Mouse (Mus musculus) heart, postnatal 0 days (tissue): ENCODE results near the gene Acmsd. TPM values are rescaled to one million over a fixed set of nuclear protein-coding genes. Genes with fewer than 3 reads are reported as not detected.
A peak's percentile ranks its signal among the peaks of the same experiment; 100 is the strongest.

Experiments
- ATAC-seq: fragments of 200-750 bp; cut with Nextera tagmentation; 2 replicates; pipeline ENCODE4 v1.8.0; 2017; ENCODE audit warnings: low read depth, moderate number of reproducible peaks, moderate library complexity; ENCODE audit not compliant: insufficient read depth
- DNase-seq: peaks from one replicate; pipeline ENCODE4 v3.0.0-alpha.2; 2016; ENCODE audit warnings: low spot score
- H3K27ac ChIP-seq: fragments of 300-500 bp; sonication (generic); 2 replicates; pipeline ENCODE4 v1.5.1; 2014; ENCODE audit warnings: low read depth, mild to moderate bottlenecking
- H3K27me3 ChIP-seq: fragments of 300-500 bp; sonication (generic); 2 replicates; pipeline ENCODE4 v1.6.1; 2014; ENCODE audit warnings: low read length, mixed read lengths; ENCODE audit not compliant: control insufficient read depth, insufficient read depth
- H3K36me3 ChIP-seq: fragments of 300-500 bp; sonication (generic); replicated peaks from 2 replicates; pipeline ENCODE4 v1.6.1; 2014; ENCODE audit warnings: low read length, mixed read lengths; ENCODE audit not compliant: control insufficient read depth, insufficient read depth
- H3K4me1 ChIP-seq: fragments of 300-500 bp; sonication (generic); 2 replicates; pipeline ENCODE4 v1.6.1; 2014; ENCODE audit warnings: antibody characterized with exemption; ENCODE audit not compliant: control insufficient read depth, insufficient read depth
- H3K4me2 ChIP-seq: fragments of 300-500 bp; sonication (generic); 2 replicates; pipeline ENCODE4 v1.6.1; 2014; ENCODE audit warnings: low read depth, mild to moderate bottlenecking, low read length, moderate library complexity
- H3K4me3 ChIP-seq: fragments of 300-500 bp; sonication (generic); 2 replicates; pipeline ENCODE4 v1.5.1; 2014; ENCODE audit warnings: low read depth, low read length
- H3K9ac ChIP-seq: fragments of 300-500 bp; sonication (generic); replicated peaks from 2 replicates; pipeline ENCODE4 v1.6.1; 2014; ENCODE audit warnings: low read depth, low read length, mixed read lengths
- H3K9me3 ChIP-seq: fragments of 300-500 bp; sonication (generic); replicated peaks from 2 replicates; pipeline ENCODE4 v1.6.1; 2016; ENCODE audit warnings: low read length; ENCODE audit not compliant: control insufficient read depth
- CTCF ChIP-seq: IDR thresholded peaks from 2 replicates; pipeline ENCODE4 v1.5.1; 2016; ENCODE audit warnings: antibody characterized with exemption, control low read depth, low read depth
- EP300 ChIP-seq: IDR thresholded peaks from 2 replicates; pipeline ENCODE4 v1.6.1; 2016; ENCODE audit warnings: antibody characterized with exemption, low read depth
- WGBS: fragments of 180-500 bp; shearing (Covaris S2); extraction: QIAGEN DNeasy Blood & Tissue Kit; methylation state at CpG from one replicate; pipeline ENCODE4 v1.1.7; 2014; 5-methylcytosine and 5-hydroxymethylcytosine counted together
- polyA plus RNA-seq: library from polyadenylated mRNA; unstranded; fragments of >200 nt; fragmentation: Nextera tagmentation; extraction: Ambion mirVana; gene quantifications from 2 replicates; pipeline ENCODE4 v1.2.1, GENCODE M21; 2015
- total RNA-seq: library from RNA; depleted of rRNA; stranded (reverse); fragments of >200 nt; gene quantifications from 2 replicates; pipeline ENCODE4 v1.2.3, GENCODE M21; 2014; ENCODE audit warnings: low replicate concordance; rRNA removed

Acmsd gene
- total RNA-seq = 0.12 TPM in 1 of 2 replicates, not detected in the other
- 0.05 and 0.18 TPM in 2 replicates for polyA plus RNA-seq

GRCm38 (mm10) chr1:127729096-127729495 lies at the start of gene Acmsd:
TSS of gene Acmsd (plus strand) at chr1:127729413.
- no peak for TF ChIP-seq EP300
- no peak for TF ChIP-seq CTCF
- Histone ChIP-seq H3K9me3 (no peaks in the 10 kb centered on the region), H3K4me3 (no peak within 1 kb of the TSS), H3K4me1 (no peaks in the 10 kb centered on the region), H3K9ac (no peak within 1 kb of the TSS), H3K27me3 (no peaks in the 10 kb centered on the region), H3K4me2 (no peak within 1 kb of the TSS), H3K27ac (no peak within 1 kb of the TSS), H3K36me3 (no peaks in the 10 kb centered on the region)
- ATAC-seq (no peak), DNase-seq (no peak)
- 85% methylated on average over 4 of the region's 4 CpGs for WGBS

- Histone ChIP-seq H3K9me3 (0 out of 2 replicates have a peak, but pooled peaks cover 3% of the 10 kb centered on the region), H3K4me2 (peak within 1 kb of the TSS; percentile 97), H3K4me3 (peak within 1 kb of the TSS; percentile 59), H3K27me3 (peaks cover 52% of the 10 kb centered on the region), H3K27ac (no peak within 1 kb of the TSS), H3K4me1 (peaks cover 10% of the 10 kb centered on the region; the same call in 1 of the 2 replicates), H3K36me3 (no peaks in the 10 kb centered on the region), H3K9ac (no peak within 1 kb of the TSS)
- 37% methylated on average over 18 of the region's 18 CpGs for WGBS
- no peak for DNase-seq
- ATAC-seq = no peak
- TF ChIP-seq CTCF = peak; percentile 59
- no peak for TF ChIP-seq EP300
Observed at GRCm38 (mm10) chr1:127679498-127680133, 49.6 kb upstream of the Acmsd start, which contains the start of gene Tmem163. TSS of gene Tmem163 (minus strand) at chr1:127679548.

GRCm38 (mm10) chr1:127696533-127696932 lies 32.7 kb upstream of the Acmsd start:
- no peaks in the 10 kb centered on the region for H3K4me1 ChIP-seq
- no peaks in the 10 kb centered on the region for H3K9me3 ChIP-seq
- H3K4me2 ChIP-seq = no peak overlapping the region
- no peak overlapping the region for H3K27ac ChIP-seq
- no peak overlapping the region for H3K9ac ChIP-seq
- no peak overlapping the region for H3K4me3 ChIP-seq
- TF ChIP-seq EP300 (no peak), CTCF (peak; percentile 33)
- no peaks in the 10 kb centered on the region for H3K27me3 ChIP-seq
- 20% methylated on average over 2 of the region's 2 CpGs for WGBS
- no peaks in the 10 kb centered on the region for H3K36me3 ChIP-seq
- ATAC-seq (no peak), DNase-seq (peak; percentile 33)

GRCm38 (mm10) chr1:127702187-127702586 lies 27.0 kb upstream of the Acmsd start:
- DNase-seq (no peak), ATAC-seq (no peak)
- Histone ChIP-seq H3K4me3 (no peak overlapping the region), H3K27me3 (no peaks in the 10 kb centered on the region), H3K9me3 (no peaks in the 10 kb centered on the region), H3K4me2 (no peak overlapping the region), H3K4me1 (no peaks in the 10 kb centered on the region), H3K27ac (no peak overlapping the region), H3K9ac (no peak overlapping the region), H3K36me3 (no peaks in the 10 kb centered on the region)
- TF ChIP-seq EP300 (no peak), CTCF (peak; percentile 42)
- 85% methylated on average over 1 of the region's 1 CpGs for WGBS

GRCm38 (mm10) chr1:127706269-127706668 lies 22.9 kb upstream of the Acmsd start:
- WGBS = 47% methylated on average over 5 of the region's 5 CpGs
- H3K4me2 ChIP-seq = no peak overlapping the region
- no peak for TF ChIP-seq CTCF
- no peak for TF ChIP-seq EP300
- no peaks in the 10 kb centered on the region for H3K4me1 ChIP-seq
- H3K36me3 ChIP-seq = no peaks in the 10 kb centered on the region
- DNase-seq (no peak), ATAC-seq (no peak)
- no peak overlapping the region for H3K9ac ChIP-seq
- no peak overlapping the region for H3K4me3 ChIP-seq
- no peak overlapping the region for H3K27ac ChIP-seq
- no peaks in the 10 kb centered on the region for H3K27me3 ChIP-seq
- H3K9me3 ChIP-seq = no peaks in the 10 kb centered on the region

GRCm38 (mm10) chr1:127716441-127716840 lies 12.8 kb upstream of the Acmsd start:
- H3K4me3 ChIP-seq = no peak overlapping the region
- DNase-seq (peak; percentile 71), ATAC-seq (peak; percentile 91)
- peak overlapping the region; percentile 45 for H3K4me2 ChIP-seq
- no peaks in the 10 kb centered on the region for H3K36me3 ChIP-seq
- H3K4me1 ChIP-seq = 0 out of 2 replicates have a peak, but pooled peaks cover 9% of the 10 kb centered on the region
- H3K27ac ChIP-seq = 0 out of 2 replicates have a peak overlapping the region, but pooled peaks have one; percentile 23
- TF ChIP-seq CTCF = no peak
- no peak for TF ChIP-seq EP300
- H3K9me3 ChIP-seq = no peaks in the 10 kb centered on the region; the same call in 1 of the 2 replicates
- H3K27me3 ChIP-seq = no peaks in the 10 kb centered on the region
- 33% methylated on average over 8 of the region's 8 CpGs for WGBS
- H3K9ac ChIP-seq = no peak overlapping the region
